Mouse (Mus musculus) small intestine, adult 2 months (tissue): Measurements from ENCODE around the gene Armc3. TPM values are rescaled to one million over a fixed set of nuclear protein-coding genes. Genes with fewer than 3 reads are reported as not detected.

Source experiments
- H3K27ac ChIP-seq: fragments of 200-500 bp; 2 replicates; pipeline ENCODE4 v1.5.1; 2012; ENCODE audit warnings: low read depth, low read length, control low read depth, inconsistent platforms; ENCODE audit not compliant: insufficient read depth
- H3K27me3 ChIP-seq: fragments of 200-500 bp; 2 replicates; pipeline ENCODE4 v1.6.1; 2012; ENCODE audit warnings: mild to moderate bottlenecking, moderate library complexity, low read length, inconsistent platforms; ENCODE audit not compliant: control insufficient read depth, insufficient read depth
- H3K36me3 ChIP-seq: fragments of 200-500 bp; 2 replicates; pipeline ENCODE4 v1.6.1; 2012; ENCODE audit warnings: mild to moderate bottlenecking, low read length, control low read depth, inconsistent platforms; ENCODE audit not compliant: control insufficient read depth, insufficient read depth
- H3K4me1 ChIP-seq: fragments of 200-500 bp; 2 replicates; pipeline ENCODE4 v1.6.1; 2012; ENCODE audit warnings: low read length, inconsistent platforms, mixed read lengths; ENCODE audit not compliant: control insufficient read depth, insufficient read depth, insufficient read length
- H3K4me3 ChIP-seq: fragments of 200-500 bp; 2 replicates; pipeline ENCODE4 v1.5.1; 2012; ENCODE audit warnings: low read depth, mild to moderate bottlenecking, control low read depth, inconsistent platforms, low read length, moderate library complexity
- CTCF ChIP-seq: fragments of 200-500 bp; IDR thresholded peaks from 2 replicates; pipeline ENCODE4 v1.5.1; 2012; ENCODE audit warnings: low read depth, mild to moderate bottlenecking, control low read depth, inconsistent platforms, low read length, moderate library complexity, mixed read lengths; ENCODE audit not compliant: insufficient replicate concordance, insufficient read length; ENCODE audit errors: extremely low read depth
- POLR2A ChIP-seq: fragments of 200-500 bp; IDR thresholded peaks from 2 replicates; pipeline ENCODE4 v1.6.1; 2012; ENCODE audit warnings: low read depth, mild to moderate bottlenecking, control low read depth, inconsistent platforms, low read length, moderate library complexity
- WGBS: fragments of 180-500 bp; shearing (Covaris S2); methylation state at CpG from one replicate; pipeline ENCODE4 v1.1.7; 2018; 5-methylcytosine and 5-hydroxymethylcytosine counted together
- polyA plus RNA-seq: library from polyadenylated mRNA; depleted of rRNA; stranded (reverse); fragments of >200 nt; gene quantifications from 2 replicates; pipeline ENCODE4 v1.2.3, GENCODE M21; 2012

Gene Armc3
- polyA plus RNA-seq, 1 experiment = not detected

DNA sequence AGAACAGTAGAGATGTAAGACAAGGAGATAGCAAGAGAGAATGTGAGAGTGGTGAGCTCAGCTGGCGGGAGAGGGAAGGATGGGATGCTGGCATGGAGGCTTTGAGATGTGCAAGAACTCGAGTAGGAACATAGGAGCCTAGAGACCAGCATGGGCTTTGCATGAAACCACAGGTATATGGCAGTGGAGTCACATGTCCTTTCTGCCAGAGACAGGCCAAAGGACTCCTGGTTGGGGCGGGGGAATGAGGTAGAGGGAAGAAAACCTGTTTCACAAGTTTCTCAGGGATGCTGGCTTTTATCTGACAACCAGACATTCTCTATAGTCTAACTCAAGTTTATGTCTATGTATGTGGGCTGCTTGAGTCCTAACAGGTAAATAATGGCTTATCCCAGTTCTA is 55.9 kb downstream of the Armc3 start:
- Histone ChIP-seq H3K4me3 (no peak overlapping the region), H3K36me3 (no peaks in the 10 kb centered on the region), H3K4me1 (no peaks in the 10 kb centered on the region), H3K27ac (no peak overlapping the region), H3K27me3 (no peaks in the 10 kb centered on the region)
- WGBS = 44% methylated on average over 3 of the region's 3 CpGs
- no peak for TF ChIP-seq POLR2A
- no peak for TF ChIP-seq CTCF

DNA sequence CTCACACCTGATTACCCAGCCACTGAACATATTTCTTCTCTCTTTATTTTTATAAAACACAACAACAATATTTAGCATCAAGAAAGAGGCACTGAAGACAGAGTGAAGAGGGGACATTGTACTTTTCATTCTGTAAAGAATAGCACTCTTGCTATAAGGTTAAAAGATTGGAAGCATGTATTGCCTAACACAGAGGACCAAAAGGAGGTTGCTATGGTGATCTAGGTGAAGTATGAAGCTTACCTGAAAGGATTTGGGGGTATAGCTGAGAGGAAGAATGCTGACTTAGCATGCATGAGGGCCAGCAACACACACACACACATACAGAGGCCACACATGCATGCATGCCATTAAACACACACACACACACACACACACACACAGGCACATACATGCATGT is 58.2 kb downstream of the Armc3 start:
- no peaks in the 10 kb centered on the region for H3K4me1 ChIP-seq
- H3K27ac ChIP-seq = no peak overlapping the region
- H3K27me3 ChIP-seq = no peaks in the 10 kb centered on the region
- H3K36me3 ChIP-seq = no peaks in the 10 kb centered on the region
- no peak for TF ChIP-seq POLR2A
- no peak for TF ChIP-seq CTCF
- no peak overlapping the region for H3K4me3 ChIP-seq

DNA sequence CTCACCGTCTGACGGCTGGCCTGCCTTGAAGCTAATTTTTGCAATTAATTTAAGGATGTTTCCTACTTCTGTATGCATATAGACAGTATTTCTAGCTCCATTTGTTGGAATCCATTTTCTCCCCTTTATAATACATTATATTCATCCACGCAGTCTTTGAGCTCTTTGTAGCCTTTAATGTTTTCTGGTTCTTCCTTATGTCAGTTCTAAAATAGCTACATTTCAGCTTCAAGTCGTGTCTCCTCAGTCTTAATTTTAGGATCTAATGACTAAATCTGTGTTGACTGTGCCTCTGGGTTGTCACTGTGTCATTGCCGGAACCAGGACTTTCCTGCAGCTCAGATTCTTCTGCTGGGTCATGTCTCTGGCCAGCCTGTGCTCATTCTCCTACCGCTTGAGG is 61.3 kb downstream of the Armc3 start:
- WGBS = 86% methylated on average over 6 of the region's 6 CpGs
- Histone ChIP-seq H3K4me1 (no peaks in the 10 kb centered on the region), H3K27ac (no peak overlapping the region), H3K4me3 (no peak overlapping the region), H3K36me3 (no peaks in the 10 kb centered on the region), H3K27me3 (no peaks in the 10 kb centered on the region)
- no peak for TF ChIP-seq POLR2A
- no peak for TF ChIP-seq CTCF

DNA sequence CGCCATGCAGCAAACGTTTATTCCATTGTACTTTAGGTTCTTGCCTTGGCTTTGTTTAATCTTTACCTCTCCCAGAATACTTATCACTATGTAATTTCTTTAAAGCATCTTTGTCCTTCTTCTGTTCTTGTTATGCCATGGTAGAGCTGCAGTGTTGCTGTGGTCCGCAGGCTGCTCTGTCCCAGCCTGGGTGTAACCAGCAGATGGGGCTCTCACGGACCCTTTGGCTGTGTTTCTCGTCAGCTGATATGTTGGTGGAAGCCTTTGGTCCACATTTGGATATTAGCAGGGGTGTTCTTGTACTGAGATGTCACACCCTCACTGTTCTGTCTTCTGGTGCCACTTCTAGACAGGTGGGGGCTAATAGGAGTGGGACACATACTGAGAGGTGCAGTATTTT is 64.3 kb downstream of the Armc3 start:
- Histone ChIP-seq H3K4me3 (no peak overlapping the region), H3K36me3 (no peaks in the 10 kb centered on the region), H3K27me3 (no peaks in the 10 kb centered on the region), H3K4me1 (no peaks in the 10 kb centered on the region), H3K27ac (no peak overlapping the region)
- TF ChIP-seq CTCF (no peak), POLR2A (no peak)
- WGBS = 50% methylated on average over 5 of the region's 5 CpGs

DNA sequence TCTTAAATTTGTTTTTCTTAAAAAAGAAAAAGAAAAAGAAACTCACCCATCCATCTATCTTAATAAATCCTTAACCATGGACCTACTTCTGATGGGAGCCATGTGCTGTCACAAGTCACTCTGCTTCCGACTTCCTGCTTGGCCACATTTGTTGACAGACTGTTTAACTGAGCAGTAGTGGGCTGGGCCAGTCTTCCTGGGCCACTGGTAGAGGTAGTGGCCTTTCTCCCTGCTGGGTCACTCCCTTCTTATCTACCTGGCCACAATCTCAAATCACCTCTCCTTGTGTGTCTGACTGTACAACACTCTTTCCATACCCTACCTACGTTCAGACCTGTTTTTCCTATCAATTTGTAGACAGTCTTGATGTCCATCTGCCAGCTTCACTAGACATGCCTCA is 66.7 kb downstream of the Armc3 start:
- Histone ChIP-seq H3K27me3 (no peaks in the 10 kb centered on the region), H3K27ac (no peak overlapping the region), H3K36me3 (no peaks in the 10 kb centered on the region), H3K4me3 (no peak overlapping the region), H3K4me1 (no peaks in the 10 kb centered on the region)
- no peak for TF ChIP-seq CTCF
- TF ChIP-seq POLR2A = no peak
- WGBS = 48% methylated on average over 2 of the region's 2 CpGs

DNA sequence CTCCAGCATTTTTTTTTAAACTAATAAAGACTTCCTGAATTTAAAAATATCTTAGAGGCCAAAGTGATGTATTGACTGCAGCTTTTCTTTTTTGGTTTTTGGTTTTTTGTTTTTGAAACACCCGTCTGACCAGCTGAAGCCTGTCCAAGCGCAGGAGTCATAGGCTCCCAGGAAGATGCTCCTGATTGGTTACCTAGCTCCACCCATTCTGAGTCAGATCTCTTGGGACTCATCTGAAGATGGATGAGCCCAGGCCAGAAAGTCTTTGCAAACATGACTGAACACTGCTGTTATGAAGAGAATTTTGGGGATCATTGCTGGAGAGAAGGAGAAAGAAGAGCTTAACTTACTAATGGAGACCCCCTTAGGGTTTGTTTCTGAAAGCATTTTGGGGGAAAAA is 68.3 kb downstream of the Armc3 start:
- WGBS = 68% methylated on average over 2 of the region's 2 CpGs

DNA sequence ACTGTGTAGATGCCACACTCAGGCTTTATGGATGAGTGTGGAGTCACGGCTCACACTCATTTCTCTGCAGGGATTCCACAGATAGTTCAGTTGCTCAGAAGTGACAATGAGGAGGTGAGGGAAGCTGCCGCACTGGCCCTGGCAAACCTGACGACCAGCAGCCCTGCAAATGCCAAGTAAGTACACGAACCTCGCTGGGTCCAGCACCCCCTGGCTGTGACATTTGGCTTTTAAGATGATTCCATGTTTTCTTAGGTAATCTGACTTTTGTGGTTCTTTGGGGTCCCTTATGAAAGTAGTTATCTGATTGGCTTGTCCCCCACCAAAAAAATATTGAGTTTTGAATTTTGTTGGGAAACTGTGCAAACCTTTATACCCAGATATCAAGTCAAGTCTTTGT is 70.9 kb downstream of the Armc3 start:
- no peak overlapping the region for H3K27ac ChIP-seq
- H3K27me3 ChIP-seq = no peaks in the 10 kb centered on the region; the same call in 1 of the 2 replicates
- no peaks in the 10 kb centered on the region for H3K4me1 ChIP-seq
- no peak overlapping the region for H3K4me3 ChIP-seq
- no peak for TF ChIP-seq CTCF
- no peak for TF ChIP-seq POLR2A
- 50% methylated on average over 5 of the region's 5 CpGs for WGBS
- H3K36me3 ChIP-seq = no peaks in the 10 kb centered on the region

More for the DNA sequence above, 68.3 kb downstream of the Armc3 start:
- no peak for TF ChIP-seq POLR2A
- TF ChIP-seq CTCF = no peak
- Histone ChIP-seq H3K27ac (no peak overlapping the region), H3K27me3 (no peaks in the 10 kb centered on the region), H3K4me1 (no peaks in the 10 kb centered on the region), H3K36me3 (no peaks in the 10 kb centered on the region), H3K4me3 (no peak overlapping the region)

DNA sequence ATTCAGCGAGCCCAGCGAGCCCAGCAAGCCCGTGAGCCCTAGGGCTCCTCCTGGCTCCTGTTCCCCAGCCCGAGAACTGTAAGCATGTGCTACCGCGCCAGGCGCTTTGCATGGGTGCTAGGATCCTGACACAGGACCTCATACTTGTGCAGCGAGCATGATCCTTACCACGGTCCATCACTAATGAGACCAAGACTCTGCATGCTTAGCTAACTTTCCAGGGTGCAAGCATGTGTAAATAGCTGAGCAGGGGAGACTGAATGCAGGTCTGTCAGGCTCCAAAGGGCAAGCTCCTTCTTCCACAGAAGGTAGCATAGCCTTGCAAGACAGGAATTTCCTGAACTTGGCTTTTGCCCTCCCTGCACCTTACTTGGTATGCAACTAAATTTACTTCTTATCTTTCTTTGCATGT is 71.6 kb downstream of the Armc3 start:
- Histone ChIP-seq H3K36me3 (no peaks in the 10 kb centered on the region), H3K4me3 (no peak overlapping the region), H3K4me1 (no peaks in the 10 kb centered on the region), H3K27ac (no peak overlapping the region), H3K27me3 (no peaks in the 10 kb centered on the region; the same call in 1 of the 2 replicates)
- WGBS = 55% methylated on average over 9 of the region's 9 CpGs
- TF ChIP-seq CTCF = no peak
- TF ChIP-seq POLR2A = no peak
